Mouse (Mus musculus): ENCODE data around the gene Adora3.

Adora3 gene

GRCm38 (mm10) chr3:105933926-105934325 is 63.3 kb downstream of the Adora3 start:
- no peak for DNase-seq (ENCODE audit: low read depth)

DNA sequence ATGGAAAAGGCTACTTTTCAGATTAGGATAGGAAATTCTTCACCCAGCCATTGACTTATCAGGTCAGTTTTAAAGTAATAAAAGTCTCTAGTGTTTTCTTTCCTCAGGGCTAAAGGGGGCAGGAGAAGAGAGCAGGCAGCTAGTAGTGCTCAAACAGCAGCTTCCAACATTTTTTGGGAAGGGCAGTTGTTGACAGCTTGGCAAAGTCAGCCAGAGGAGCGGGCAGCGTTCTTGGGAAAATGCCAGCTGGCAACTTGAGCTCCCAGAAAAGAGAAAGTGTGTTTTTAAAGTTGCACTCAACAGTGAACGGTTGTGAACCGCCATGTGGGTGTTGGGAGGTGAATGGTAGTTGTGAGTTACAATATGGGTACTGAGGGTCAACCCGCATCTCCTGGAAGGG is 64.4 kb downstream of the Adora3 start:
- peak; percentile 42 for DNase-seq (ENCODE audit: low read depth)

DNA sequence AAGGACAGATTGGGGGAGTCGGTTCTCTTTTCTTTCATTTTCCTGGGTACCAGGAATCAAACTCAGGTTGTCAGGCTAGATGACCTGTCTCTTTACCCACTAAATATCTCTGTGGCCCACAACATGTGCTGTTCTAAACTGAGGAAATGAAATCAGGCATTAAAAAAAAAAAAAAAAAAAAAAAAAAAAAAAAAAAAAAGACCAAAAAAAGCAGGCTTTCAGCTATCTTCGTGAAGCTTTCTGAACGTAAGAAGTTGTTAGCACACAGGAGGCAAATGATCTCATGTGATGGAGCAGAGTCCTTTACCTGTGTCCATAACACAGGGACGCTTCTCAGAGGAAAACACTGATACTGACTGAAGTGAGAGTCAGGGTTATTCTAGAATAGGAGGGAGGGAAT is 65.5 kb downstream of the Adora3 start:
- no peak for DNase-seq (ENCODE audit: low read depth)

GRCm38 (mm10) chr3:105951348-105951747 is 80.7 kb downstream of the Adora3 start:
- DNase-seq (ENCODE audit: low read depth) = no peak

DNA sequence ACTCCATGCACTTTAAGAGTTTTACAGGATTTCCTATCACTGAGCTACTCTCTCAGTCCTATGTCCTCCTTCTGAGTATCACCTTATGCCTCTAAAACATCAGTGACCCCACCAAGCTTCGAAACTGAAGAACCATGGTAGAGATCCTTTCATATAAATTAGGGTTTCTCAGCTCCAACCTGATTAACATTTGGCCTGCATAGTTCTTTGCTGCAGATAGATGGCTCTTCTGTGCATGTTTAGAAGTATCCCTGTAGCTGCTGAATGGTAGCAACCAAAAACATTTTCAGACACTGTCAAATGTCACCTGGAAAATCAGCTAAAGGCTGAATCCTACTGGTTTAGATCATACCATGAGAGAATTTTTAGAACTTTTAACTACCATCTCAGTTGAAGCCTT is 86.6 kb downstream of the Adora3 start:
- DNase-seq (ENCODE audit: low read depth) = no peak

DNA sequence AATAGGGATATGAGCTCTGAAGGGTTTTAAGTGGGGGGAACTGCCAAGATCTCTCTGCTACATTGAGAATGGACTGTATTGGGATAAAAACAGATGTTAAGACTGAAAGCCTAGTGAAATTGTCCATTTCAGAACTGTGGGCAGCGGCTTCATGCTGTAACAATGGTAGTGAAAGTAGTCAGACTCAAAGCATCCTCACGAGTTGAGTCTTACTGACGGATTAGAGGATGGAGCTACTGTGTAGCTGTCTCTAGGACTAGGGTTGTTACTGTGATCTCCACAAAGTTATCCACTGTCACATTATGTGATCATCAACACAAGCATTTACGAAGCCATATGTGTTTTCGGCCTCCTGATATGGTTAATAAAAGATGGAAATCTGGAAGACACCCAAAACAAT is 87.5 kb downstream of the Adora3 start:
- DNase-seq (ENCODE audit: low read depth) = peak; percentile 43

All from NIH3T3 (cell line).